Mouse (Mus musculus) heart, postnatal 36 days (tissue): Measurements from ENCODE around the gene Trim71. TPM values are rescaled to one million over a fixed set of nuclear protein-coding genes. Genes with fewer than 3 reads are reported as not detected.

Experiments
- DNase-seq, 2 experiments: peaks; one replicate each; pipeline ENCODE4 v3.0.0; 2021 to 2022
- intact Hi-C: fragments of 180-260 bp; cut with DNase I; formaldehyde crosslinking; loops from one replicate; pipeline ENCODE4 v1.15.1; 2025
- total RNA-seq, 2 experiments: library from RNA; stranded (reverse); gene quantifications; 2 replicates each; pipeline ENCODE4 v1.2.3; 2021

Trim71 gene
- total RNA-seq, 2 experiments from 2014 or later: not detected

GRCm38 (mm10) chr9:114499783-114500515, 64.2 kb downstream of the Trim71 start:
- peak; percentile 47 to 55 for DNase-seq
- intact Hi-C loops: loop anchor here (1.0 to 5.0 kb wide), 2 partner anchors 82 to 183 kb away; no protein-coding TSS in a partner anchor

GRCm38 (mm10) chr9:114498218-114498617, 66.0 kb downstream of the Trim71 start:
- peak; percentile 74 to 83 for DNase-seq
- intact Hi-C loops: loop anchor here (5.0 kb wide), 1 partner anchor 181 kb away; no protein-coding TSS in a partner anchor

GRCm38 (mm10) chr9:114496469-114496868, 67.7 kb downstream of the Trim71 start:
- DNase-seq: no peak
- intact Hi-C loops: loop anchor here (2.0 to 5.0 kb wide), 2 partner anchors 80 to 179 kb away; no protein-coding TSS in a partner anchor

GRCm38 (mm10) chr9:114487481-114488258, 76.5 kb downstream of the Trim71 start:
- intact Hi-C loops: no loop called here
- no peak for DNase-seq

GRCm38 (mm10) chr9:114486808-114487207, 77.4 kb downstream of the Trim71 start:
- intact Hi-C loops: no loop called here
- no peak for DNase-seq

GRCm38 (mm10) chr9:114484771-114485170, 79.4 kb downstream of the Trim71 start:
- no peak for DNase-seq
- intact Hi-C loops: no loop called here

GRCm38 (mm10) chr9:114480940-114481339, 83.2 kb downstream of the Trim71 start:
- intact Hi-C loops: no loop called here
- no peak for DNase-seq

GRCm38 (mm10) chr9:114477019-114477418, 87.2 kb downstream of the Trim71 start:
- intact Hi-C loops: no loop called here
- no peak for DNase-seq

GRCm38 (mm10) chr9:114471892-114472291, 92.3 kb downstream of the Trim71 start:
- intact Hi-C loops: no loop called here
- no peak for DNase-seq

- no peak for DNase-seq
- intact Hi-C loops: no loop called here
Measured at GRCm38 (mm10) chr9:114468701-114469100, 95.5 kb downstream of the Trim71 start.

GRCm38 (mm10) chr9:114468217-114468616, 96.0 kb downstream of the Trim71 start:
- intact Hi-C loops: no loop called here
- no peak for DNase-seq

GRCm38 (mm10) chr9:114466871-114467270, 97.3 kb downstream of the Trim71 start:
- no peak for DNase-seq
- intact Hi-C loops: no loop called here

GRCm38 (mm10) chr9:114465442-114465841, 98.7 kb downstream of the Trim71 start:
- DNase-seq: no peak
- intact Hi-C loops: no loop called here

- no peak for DNase-seq
- intact Hi-C loops: no loop called here
Measured at GRCm38 (mm10) chr9:114462569-114462968, 101.6 kb downstream of the Trim71 start.

- DNase-seq: no peak
- intact Hi-C loops: no loop called here
Measured at GRCm38 (mm10) chr9:114458436-114458835, 105.7 kb downstream of the Trim71 start.

Other genes with a start within 250 kb of the Trim71 start
- not detected for gene Bcl2a1c, start 234.2 kb downstream of the Trim71 start, total RNA-seq
- gene Crtap, start 173.7 kb downstream of the Trim71 start, total RNA-seq: 10 to 100 TPM; 32.3 to 32.5 TPM
- gene Glb1, start 163.3 kb downstream of the Trim71 start, total RNA-seq: 10 to 100 TPM; 15.1 to 16.1 TPM
- gene Tmppe, start 163.3 kb downstream of the Trim71 start, total RNA-seq: 1 to 10 TPM; 3.5 to 4.5 TPM
- gene Ccr4, start 59.5 kb downstream of the Trim71 start, total RNA-seq: not detected
- not detected for gene C130032M10Rik, start 48.7 kb downstream of the Trim71 start, total RNA-seq
- 10 to 100 TPM; 21.2 to 23.0 TPM for gene Cnot10, start 75.8 kb upstream of the Trim71 start, total RNA-seq
- 10 to 100 TPM; 69.9 to 88.1 TPM for gene Dync1li1, start 124.4 kb upstream of the Trim71 start, total RNA-seq
- gene Cmtm6, start 166.7 kb upstream of the Trim71 start, total RNA-seq: 10 to 100 TPM; 22.3 to 22.4 TPM
- 10 to 100 TPM; 12.0 to 15.0 TPM for gene Cmtm7, start 217.5 kb upstream of the Trim71 start, total RNA-seq